Mouse (Mus musculus) small intestine, adult 2 months (tissue): ENCODE results near the gene Nprl2. TPM values are rescaled to one million over a fixed set of nuclear protein-coding genes. Genes with fewer than 3 reads are reported as not detected.

Source experiments
- H3K27ac ChIP-seq: fragments of 200-500 bp; 2 replicates; pipeline ENCODE4 v1.5.1; 2012; ENCODE audit warnings: low read depth, low read length, control low read depth, inconsistent platforms; ENCODE audit not compliant: insufficient read depth
- H3K27me3 ChIP-seq: fragments of 200-500 bp; 2 replicates; pipeline ENCODE4 v1.6.1; 2012; ENCODE audit warnings: mild to moderate bottlenecking, moderate library complexity, low read length, inconsistent platforms; ENCODE audit not compliant: control insufficient read depth, insufficient read depth
- H3K36me3 ChIP-seq: fragments of 200-500 bp; 2 replicates; pipeline ENCODE4 v1.6.1; 2012; ENCODE audit warnings: mild to moderate bottlenecking, low read length, control low read depth, inconsistent platforms; ENCODE audit not compliant: control insufficient read depth, insufficient read depth
- H3K4me1 ChIP-seq: fragments of 200-500 bp; 2 replicates; pipeline ENCODE4 v1.6.1; 2012; ENCODE audit warnings: low read length, inconsistent platforms, mixed read lengths; ENCODE audit not compliant: control insufficient read depth, insufficient read depth, insufficient read length
- H3K4me3 ChIP-seq: fragments of 200-500 bp; 2 replicates; pipeline ENCODE4 v1.5.1; 2012; ENCODE audit warnings: low read depth, mild to moderate bottlenecking, control low read depth, inconsistent platforms, low read length, moderate library complexity
- CTCF ChIP-seq: fragments of 200-500 bp; IDR thresholded peaks from 2 replicates; pipeline ENCODE4 v1.5.1; 2012; ENCODE audit warnings: low read depth, mild to moderate bottlenecking, control low read depth, inconsistent platforms, low read length, moderate library complexity, mixed read lengths; ENCODE audit not compliant: insufficient replicate concordance, insufficient read length; ENCODE audit errors: extremely low read depth
- POLR2A ChIP-seq: fragments of 200-500 bp; IDR thresholded peaks from 2 replicates; pipeline ENCODE4 v1.6.1; 2012; ENCODE audit warnings: low read depth, mild to moderate bottlenecking, control low read depth, inconsistent platforms, low read length, moderate library complexity
- WGBS: fragments of 180-500 bp; shearing (Covaris S2); methylation state at CpG from one replicate; pipeline ENCODE4 v1.1.7; 2018; 5-methylcytosine and 5-hydroxymethylcytosine counted together
- polyA plus RNA-seq: library from polyadenylated mRNA; depleted of rRNA; stranded (reverse); fragments of >200 nt; gene quantifications from 2 replicates; pipeline ENCODE4 v1.2.3, GENCODE M21; 2012

Gene Nprl2
- polyA plus RNA-seq, 1 experiment = 23.3 TPM

GRCm38 (mm10) chr9:107579023-107579900, 37.2 kb downstream of the Nprl2 start:
- H3K4me3 ChIP-seq = no peak overlapping the region
- H3K27ac ChIP-seq = no peak overlapping the region
- no peaks in the 10 kb centered on the region for H3K27me3 ChIP-seq
- no peak for TF ChIP-seq POLR2A
- TF ChIP-seq CTCF = no peak
- whole genome bisulfite sequencing = 96% methylated on average over 14 of the region's 14 CpGs
- H3K36me3 ChIP-seq = 0 out of 2 replicates have a peak, but pooled peaks cover 4% of the 10 kb centered on the region
- H3K4me1 ChIP-seq = peaks cover 28% of the 10 kb centered on the region; the same call in 1 of the 2 replicates

GRCm38 (mm10) chr9:107580501-107581317, 38.7 kb downstream of the Nprl2 start, which contains the start of gene Hyal3:
Hyal3 (plus strand) TSS chr9:107580818.
- Histone ChIP-seq H3K27ac (peak within 1 kb of the TSS; percentile 91), H3K27me3 (no peaks in the 10 kb centered on the region), H3K36me3 (0 out of 2 replicates have a peak, but pooled peaks cover 4% of the 10 kb centered on the region), H3K4me3 (peak within 1 kb of the TSS; percentile 71), H3K4me1 (peaks cover 23% of the 10 kb centered on the region; the same call in 1 of the 2 replicates)
- TF ChIP-seq POLR2A (peak; percentile 93; the same call in 1 of the 2 replicates), CTCF (no peak)
- WGBS = under 1% methylated on average over 32 of the region's 32 CpGs

- no peak for TF ChIP-seq POLR2A
- no peak for TF ChIP-seq CTCF
- H3K27ac ChIP-seq = peak overlapping the region; percentile 91; the same call in 1 of the 2 replicates
- H3K4me3 ChIP-seq = no peak overlapping the region
- H3K27me3 ChIP-seq = no peaks in the 10 kb centered on the region
- 0 out of 2 replicates have a peak, but pooled peaks cover 4% of the 10 kb centered on the region for H3K36me3 ChIP-seq
- 46% methylated on average over 4 of the region's 4 CpGs for WGBS
- peaks cover 15% of the 10 kb centered on the region; the same call in 1 of the 2 replicates for H3K4me1 ChIP-seq
Measured at GRCm38 (mm10) chr9:107581584-107581983, 39.6 kb downstream of the Nprl2 start.

- H3K36me3 ChIP-seq = 0 out of 2 replicates have a peak, but pooled peaks cover 4% of the 10 kb centered on the region
- H3K4me1 ChIP-seq = peaks cover 7% of the 10 kb centered on the region; the same call in 1 of the 2 replicates
- TF ChIP-seq POLR2A = no peak
- TF ChIP-seq CTCF = no peak
- H3K27me3 ChIP-seq = no peaks in the 10 kb centered on the region
- no peak overlapping the region for H3K4me3 ChIP-seq
- 79% methylated on average over 7 of the region's 7 CpGs for WGBS
- H3K27ac ChIP-seq = no peak overlapping the region
Measured at GRCm38 (mm10) chr9:107582509-107583062, 40.6 kb downstream of the Nprl2 start.

- no peak overlapping the region for H3K27ac ChIP-seq
- no peak overlapping the region for H3K4me3 ChIP-seq
- 92% methylated on average over 14 of the region's 14 CpGs for WGBS
- TF ChIP-seq CTCF = no peak
- TF ChIP-seq POLR2A = no peak
- no peaks in the 10 kb centered on the region for H3K27me3 ChIP-seq
- H3K4me1 ChIP-seq = peaks cover 10% of the 10 kb centered on the region; the same call in 1 of the 2 replicates
- 0 out of 2 replicates have a peak, but pooled peaks cover 4% of the 10 kb centered on the region for H3K36me3 ChIP-seq
Measured at GRCm38 (mm10) chr9:107583174-107583573, 41.1 kb downstream of the Nprl2 start.

- Histone ChIP-seq H3K27me3 (no peaks in the 10 kb centered on the region), H3K36me3 (peaks cover 11% of the 10 kb centered on the region; the same call in 1 of the 2 replicates), H3K4me1 (peaks cover 28% of the 10 kb centered on the region), H3K4me3 (no peak overlapping the region), H3K27ac (peak overlapping the region; percentile 0; the same call in 1 of the 2 replicates)
- 82% methylated on average over 5 of the region's 5 CpGs for WGBS
- no peak for TF ChIP-seq CTCF
- TF ChIP-seq POLR2A = no peak
Measured at GRCm38 (mm10) chr9:107586504-107586903, 44.5 kb downstream of the Nprl2 start.
